Mouse (Mus musculus) MEL (cell line): Measurements from ENCODE around the gene OR5BS1P. TPM values are rescaled to one million over a fixed set of nuclear protein-coding genes. Genes with fewer than 3 reads are reported as not detected.

Experiments used
- DNase-seq: peaks from one replicate; pipeline ENCODE4 v3.0.0; 2011; ENCODE audit warnings: low read depth, low spot score
- H3K27ac ChIP-seq: 2 replicates; pipeline ENCODE4 v1.5.1; 2012; ENCODE audit warnings: low read depth, mild to moderate bottlenecking, control low read depth, low read length, moderate library complexity; ENCODE audit not compliant: control insufficient read depth
- H3K27me3 ChIP-seq, 2 experiments: fragments of 150-350 bp in 1 of 2; sonication (generic) in 1 of 2; 2 replicates each; pipeline ENCODE4 v1.6.1; 2012; ENCODE audit warnings: low read length in 2 of 2, mild to moderate bottlenecking in 2 of 2, improper control_type of control experiment in 1 of 2, moderate library complexity in 1 of 2; ENCODE audit not compliant: insufficient read depth in 2 of 2, control insufficient read depth in 1 of 2
- H3K36me3 ChIP-seq, 2 experiments: 2 replicates each; pipeline ENCODE4 v1.6.1; 2012 to 2014; ENCODE audit warnings: low read length in 2 of 2, improper control_type of control experiment in 1 of 2, inconsistent platforms in 1 of 2, mild to moderate bottlenecking in 1 of 2; ENCODE audit not compliant: insufficient read depth in 2 of 2, control insufficient read depth in 1 of 2
- H3K4me1 ChIP-seq, 2 experiments: fragments of 150-350 bp in 1 of 2; sonication (generic) in 1 of 2; 2 replicates each; pipeline ENCODE4 v1.6.1; 2012; ENCODE audit warnings: low read length in 2 of 2, improper control_type of control experiment in 1 of 2, mild to moderate bottlenecking in 1 of 2; ENCODE audit not compliant: insufficient read depth in 2 of 2, control insufficient read depth in 1 of 2
- H3K4me3 ChIP-seq, 2 experiments: fragments of 150-350 bp in 1 of 2; sonication (generic) in 1 of 2; 2 replicates each; pipeline ENCODE4 v1.5.1; 2012; ENCODE audit warnings: low read depth in 2 of 2, low read length in 2 of 2, mild to moderate bottlenecking in 2 of 2, moderate library complexity in 2 of 2, control low read depth in 1 of 2, improper control_type of control experiment in 1 of 2; ENCODE audit not compliant: control insufficient read depth in 1 of 2, insufficient read depth in 1 of 2
- H3K79me2 ChIP-seq: 2 replicates; pipeline ENCODE4 v1.6.1; 2012; ENCODE audit warnings: mild to moderate bottlenecking, low read length, moderate library complexity; ENCODE audit not compliant: control insufficient read depth, poor library complexity, insufficient read depth
- H3K9ac ChIP-seq: 2 replicates; pipeline ENCODE4 v1.6.1; 2012; ENCODE audit warnings: low read depth, mild to moderate bottlenecking, control low read depth, low read length, moderate library complexity; ENCODE audit not compliant: control insufficient read depth, poor library complexity, severe bottlenecking
- H3K9me3 ChIP-seq: fragments of 150-350 bp; sonication (generic); replicated peaks from 2 replicates; pipeline ENCODE4 v1.6.1; 2012; ENCODE audit warnings: mild to moderate bottlenecking, low read length, improper control_type of control experiment, moderate library complexity; ENCODE audit not compliant: insufficient read depth
- BHLHE40 ChIP-seq: IDR thresholded peaks from 2 replicates; pipeline ENCODE4 v1.6.1; 2012; ENCODE audit warnings: low read depth, mild to moderate bottlenecking, inconsistent platforms, low read length, improper control_type of control experiment, borderline replicate concordance
- EP300 ChIP-seq, 2 experiments: IDR thresholded peaks; 2 replicates each; pipeline ENCODE4 v1.6.1; 2011; ENCODE audit warnings: improper control_type of control experiment in 2 of 2, low read length in 2 of 2, low read depth in 1 of 2, mild to moderate bottlenecking in 1 of 2
- GATA1 ChIP-seq: IDR thresholded peaks from 2 replicates; pipeline ENCODE4 v1.6.1; 2011; ENCODE audit warnings: low read depth, low read length, improper control_type of control experiment
- MEF2A ChIP-seq: IDR thresholded peaks from 2 replicates; pipeline ENCODE4 v1.6.1; 2014; ENCODE audit warnings: low read depth, mild to moderate bottlenecking, inconsistent platforms, low read length, improper control_type of control experiment; ENCODE audit not compliant: poor library complexity, insufficient replicate concordance, severe bottlenecking; ENCODE audit errors: extremely low read depth
- MYB ChIP-seq: IDR thresholded peaks from 2 replicates; pipeline ENCODE4 v1.6.1; 2011; ENCODE audit warnings: mild to moderate bottlenecking, low read depth, low read length, improper control_type of control experiment
- NELFE ChIP-seq: IDR thresholded peaks from 2 replicates; pipeline ENCODE4 v1.6.1; 2011; ENCODE audit warnings: low read depth, low read length, improper control_type of control experiment
- POLR2AphosphoS5 ChIP-seq: IDR thresholded peaks from 2 replicates; pipeline ENCODE4 v1.6.1; 2012; ENCODE audit warnings: low read depth, borderline replicate concordance, mild to moderate bottlenecking, inconsistent platforms, low read length, moderate library complexity, mixed read lengths
- RAD21 ChIP-seq: IDR thresholded peaks from 2 replicates; pipeline ENCODE4 v1.6.1; 2011; ENCODE audit warnings: mild to moderate bottlenecking, low read depth, low read length, improper control_type of control experiment
- RCOR1 ChIP-seq: IDR thresholded peaks from 2 replicates; pipeline ENCODE4 v1.6.1; 2012; ENCODE audit warnings: low read depth, mild to moderate bottlenecking, inconsistent platforms, low read length, improper control_type of control experiment
- SIN3A ChIP-seq: IDR thresholded peaks from 2 replicates; pipeline ENCODE4 v1.6.1; 2012; ENCODE audit warnings: low read length, improper control_type of control experiment, inconsistent platforms
- UBTF ChIP-seq: IDR thresholded peaks from 2 replicates; pipeline ENCODE4 v1.6.1; 2012; ENCODE audit warnings: low read depth, mild to moderate bottlenecking, inconsistent platforms, low read length, improper control_type of control experiment, moderate library complexity, borderline replicate concordance; ENCODE audit not compliant: insufficient read depth
- USF1 ChIP-seq: IDR thresholded peaks from 2 replicates; pipeline ENCODE4 v1.6.1; 2014; ENCODE audit warnings: low read depth, mild to moderate bottlenecking, inconsistent platforms, low read length, improper control_type of control experiment, moderate library complexity
- USF2 ChIP-seq, 2 experiments: IDR thresholded peaks; 2 replicates each; pipeline ENCODE4 v1.6.1; 2011 to 2012; ENCODE audit warnings: improper control_type of control experiment in 2 of 2, low read length in 2 of 2, borderline replicate concordance in 1 of 2, inconsistent platforms in 1 of 2, low read depth in 1 of 2, mild to moderate bottlenecking in 1 of 2; ENCODE audit not compliant: insufficient read depth in 1 of 2
- ZMIZ1 ChIP-seq: IDR thresholded peaks from 2 replicates; pipeline ENCODE4 v1.6.1; 2012; ENCODE audit warnings: low read depth, mild to moderate bottlenecking, inconsistent platforms, low read length, improper control_type of control experiment, moderate library complexity
- polyA plus RNA-seq, 2 experiments: library from polyadenylated mRNA; stranded (reverse) in 1 of 2; unstranded in 1 of 2; fragments of >175 nt in 1 of 2; fragments of >200 nt in 1 of 2; gene quantifications; 2 replicates each; pipeline versions ENCODE4 v1.2.1 to v1.2.4; 2012; ENCODE audit warnings: low replicate concordance in 2 of 2, low read depth in 1 of 2; ENCODE audit not compliant: insufficient read length in 2 of 2, insufficient read depth in 1 of 2, missing spikeins in 1 of 2
- total RNA-seq: library from RNA; depleted of rRNA; stranded (reverse); fragments of 300-350 nt; gene quantifications from 2 replicates; pipeline ENCODE4 v1.2.3, GENCODE M21; 2012

The OR5BS1P gene
- total and polyA plus RNA-seq, 3 experiments, result 0.04 TPM; not detected in 2

DNA sequence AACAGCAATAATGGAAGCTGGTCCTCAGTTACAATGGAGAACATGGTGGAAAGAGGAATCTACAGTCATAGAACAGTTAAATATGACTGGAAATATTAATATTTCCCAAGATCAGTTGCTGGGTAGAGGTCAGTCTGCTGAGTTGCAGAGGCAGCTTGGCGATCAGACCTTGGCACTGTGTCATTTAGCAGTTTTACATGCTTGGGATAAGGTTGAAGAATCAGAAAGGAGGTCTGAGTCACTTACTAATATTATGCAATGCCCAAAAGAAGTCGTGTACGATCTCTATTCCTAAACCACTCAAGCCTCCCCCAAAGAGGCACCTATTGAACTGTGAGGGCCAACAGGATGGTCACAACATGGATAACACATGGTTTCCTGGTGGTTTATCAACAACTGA lies 25.1 kb upstream of the OR5BS1P start:
- Histone ChIP-seq H3K4me1 (no peaks in the 10 kb centered on the region), H3K9me3 (no peaks in the 10 kb centered on the region), H3K36me3 (no peaks in the 10 kb centered on the region), H3K4me3 (no peak overlapping the region), H3K9ac (no peak overlapping the region), H3K79me2 (no peaks in the 10 kb centered on the region), H3K27me3 (peaks cover 0 to 1% of the 10 kb centered on the region in 2 experiments; a peak in 1 of 4 replicates), H3K27ac (no peak overlapping the region)
- DNase-seq, result no peak
- TF ChIP-seq RCOR1, result no peak
- no peak for TF ChIP-seq USF1
- no peak for TF ChIP-seq MYB
- no peak for TF ChIP-seq MEF2A
- TF ChIP-seq NELFE, result no peak
- TF ChIP-seq ZMIZ1, result no peak
- TF ChIP-seq BHLHE40, result no peak
- no peak for TF ChIP-seq EP300 (IDR thresholded peaks at IDR 0.05; ENCODE audit: low read depth in 1 of 2, low read length in 2 of 2)

DNA sequence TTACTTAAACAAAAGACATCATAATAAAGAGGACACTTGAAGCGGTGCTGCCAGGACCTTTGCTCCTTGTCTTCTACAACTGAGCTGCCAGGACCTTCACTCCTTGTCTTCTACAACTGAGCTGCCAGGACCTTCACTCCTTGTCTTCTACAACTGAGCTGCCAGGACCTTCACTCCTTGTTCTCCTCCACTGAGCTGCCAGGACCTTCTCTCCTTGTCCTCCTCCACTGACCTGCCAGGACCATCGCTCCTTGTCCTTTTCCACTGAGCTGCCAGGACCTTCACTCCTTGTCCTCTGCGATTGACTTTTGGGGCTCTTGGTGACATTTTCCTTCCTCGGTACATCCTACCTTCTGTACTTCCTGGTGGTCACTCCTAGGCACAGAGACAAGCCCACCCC lies 21.2 kb upstream of the OR5BS1P start:
- TF ChIP-seq BHLHE40 (no peak), RAD21 (no peak)
- TF ChIP-seq, all 39 proteins: peak for 0
- no peaks in the 10 kb centered on the region for H3K36me3 ChIP-seq
- no peaks in the 10 kb centered on the region for H3K4me1 ChIP-seq
- H3K9ac ChIP-seq, result no peak overlapping the region
- no peak overlapping the region for H3K4me3 ChIP-seq
- H3K9me3 ChIP-seq, result no peaks in the 10 kb centered on the region
- no peaks in the 10 kb centered on the region for H3K79me2 ChIP-seq
- no peak overlapping the region for H3K27ac ChIP-seq
- DNase-seq, result peak; percentile 16
- peaks cover 0 to 4% of the 10 kb centered on the region in 2 experiments; a peak in 2 of 4 replicates for H3K27me3 ChIP-seq

DNA sequence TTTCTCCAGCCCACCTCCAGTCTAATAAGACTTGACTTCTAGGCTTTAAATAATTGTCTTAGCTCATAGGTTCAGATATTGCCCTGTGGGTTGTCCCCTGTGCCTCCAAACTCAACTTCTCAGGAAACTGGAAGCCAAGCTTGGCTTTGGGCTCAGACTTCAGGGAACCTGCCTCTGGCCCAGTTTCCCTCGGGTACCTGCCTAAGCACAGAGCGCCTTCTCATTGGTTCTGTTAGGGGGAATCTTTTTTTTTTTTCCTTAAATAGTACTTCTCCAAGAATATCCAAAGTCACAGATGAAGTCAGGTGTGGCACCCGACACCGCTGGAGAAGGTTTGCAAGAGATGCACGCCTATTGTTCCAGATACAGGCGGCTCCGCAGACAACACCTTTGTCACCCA lies 17.4 kb upstream of the OR5BS1P start, which contains the start of gene Olfr281:
Gene Olfr281, plus strand, starts transcription at position 301 of the 400 bp plus-strand sequence.
- H3K79me2 ChIP-seq, result no peaks in the 10 kb centered on the region
- H3K4me1 ChIP-seq, result no peaks in the 10 kb centered on the region
- no peak for DNase-seq
- H3K27ac ChIP-seq, result no peak within 1 kb of the TSS
- no peak within 1 kb of the TSS for H3K9ac ChIP-seq
- H3K36me3 ChIP-seq, result no peaks in the 10 kb centered on the region
- H3K27me3 ChIP-seq, result peaks cover 2 to 11% of the 10 kb centered on the region in 2 experiments
- TF ChIP-seq MEF2A (no peak), UBTF (no peak), EP300 (IDR thresholded peaks at IDR 0.05; ENCODE audit: low read depth in 1 of 2, low read length in 2 of 2) (no peak), SIN3A (no peak), GATA1 (no peak), USF2 (IDR thresholded peaks at IDR 0.05; ENCODE audit: borderline replicate concordance in 1 of 2, insufficient read depth in 1 of 2, low read depth in 1 of 2, low read length in 2 of 2) (no peak), POLR2AphosphoS5 (no peak)
- no peaks in the 10 kb centered on the region for H3K9me3 ChIP-seq
- no peak within 1 kb of the TSS for H3K4me3 ChIP-seq
